In the genomic region with DNA sequence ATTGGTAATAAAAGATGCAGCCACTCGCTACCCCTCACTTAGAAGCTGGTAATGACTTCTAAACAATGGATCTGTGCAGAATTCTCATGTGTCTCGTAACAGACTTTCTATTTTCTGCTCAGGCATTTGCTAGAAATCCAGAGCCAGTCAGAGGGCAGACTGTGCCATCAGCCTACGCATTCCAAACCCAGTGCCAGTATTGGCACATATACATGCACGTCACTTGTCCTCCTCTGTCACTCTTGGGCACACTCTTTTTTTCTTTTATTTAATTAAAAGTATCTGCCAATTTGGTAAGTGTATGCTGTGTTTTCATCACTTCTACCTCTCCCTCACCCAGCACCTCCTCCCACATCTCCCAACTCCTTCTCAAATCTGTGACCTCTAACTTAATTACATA, we compare ENCODE assay signal across 30 mouse cellular contexts.
A peak's percentile ranks its signal among the peaks of the same experiment; 100 is the strongest.
DNase-seq lines count a peak whose midpoint lies in the region; ATAC-seq and TF ChIP-seq lines count a peak whose summit lies in the region.
"Had no signal": no experiment of that assay in that cellular context is flagged by ENCODE, and none has a peak within 500 bp of the region (broad histone marks: within the 10 kb centered on the region; RNA-seq: fewer than 3 reads in every experiment).

No protein-coding gene starts in this region.

- no peak for TF ChIP-seq CTCF in heart, adult 2 months (IDR thresholded peaks at IDR 0.05)

- no peak overlapping the region for H3K27ac ChIP-seq in heart, adult 2 months
- no peak overlapping the region for H3K27ac ChIP-seq in midbrain, embryonic 14.5 days (replicated peaks; ENCODE audit: low read depth, low read length)
- H3K27ac ChIP-seq: embryonic facial prominence, embryonic 13.5 days; gastrocnemius, adult 2 months; hindbrain, embryonic 12.5 days; hindbrain, postnatal 0 days; intestine, embryonic 15.5 days; kidney, postnatal 0 days; left cerebral cortex, adult 2 months; limb, embryonic 12.5 days; liver, embryonic 15.5 days; neural tube, embryonic 12.5 days had no signal

- H3K4me1 ChIP-seq in heart, adult 2 months (ENCODE audit: control insufficient read depth, insufficient read depth, low read length) = peaks cover 2% of the 10 kb centered on the region
- no peaks in the 10 kb centered on the region for H3K4me1 ChIP-seq in midbrain, embryonic 14.5 days (ENCODE audit: control insufficient read depth, insufficient read depth, low read length)
- H3K4me1 ChIP-seq: hindbrain, embryonic 12.5 days; intestine, embryonic 15.5 days; liver, embryonic 15.5 days; neural tube, embryonic 12.5 days had no signal

- no peaks in the 10 kb centered on the region for H3K9me3 ChIP-seq in midbrain, embryonic 14.5 days (ENCODE audit: control insufficient read depth, low read length)
- H3K9me3 ChIP-seq: embryonic facial prominence, embryonic 13.5 days; hindbrain, embryonic 12.5 days; intestine, embryonic 15.5 days; limb, embryonic 12.5 days; liver, embryonic 15.5 days; neural tube, embryonic 12.5 days had no signal

- no peak for TF ChIP-seq POLR2A in heart, adult 2 months (IDR thresholded peaks at IDR 0.05; ENCODE audit: insufficient read depth, low read depth, low read length)

- WGBS in heart, adult 2 months = 63% methylated on average over 4 of the region's 4 CpGs
- WGBS in midbrain, embryonic 14.5 days = 88% methylated on average over 4 of the region's 4 CpGs

- TF ChIP-seq EP300 in heart, adult 2 months (IDR thresholded peaks at IDR 0.05; ENCODE audit: insufficient read depth, low read depth, low read length) = no peak

- peak; percentile 68 for DNase-seq in heart, adult 11 months
- DNase-seq in heart, adult 2 months = no peak
- DNase-seq in layer of hippocampus, adult 11-12 months (ENCODE audit: low spot score) = peak; percentile 32
- DNase-seq in layer of hippocampus, postnatal 25 days (ENCODE audit: extremely low spot score in 1 of 2, low spot score in 1 of 2) = no peak
- DNase-seq in layer of hippocampus, adult 9-10 months (ENCODE audit: low spot score) = peak; percentile 27
- DNase-seq in midbrain, embryonic 14.5 days = no peak
- no peak for DNase-seq in urinary bladder, adult 18-20 months (ENCODE audit: low spot score in 2 of 2)
- DNase-seq: adrenal gland, postnatal 14 days; cerebellum, adult 18-20 months; gastrocnemius, adult 2 months; gastrocnemius, postnatal 36 days; heart, postnatal 14 days; kidney, adult 8-10 months; kidney, postnatal 4 days; lung, embryonic 14.5 days; right cerebral cortex, adult 18-20 months; spleen, adult 18-20 months; thymus, adult 18-20 months; thymus, postnatal 25 days had no signal

- intact Hi-C loops in heart, adult 2 months (cut with DNase I) = no loop called here

- H3K4me2 ChIP-seq in midbrain, embryonic 14.5 days (ENCODE audit: low read length) = no peak overlapping the region
- H3K4me2 ChIP-seq: embryonic facial prominence, embryonic 13.5 days; hindbrain, embryonic 12.5 days; intestine, embryonic 15.5 days; limb, embryonic 12.5 days; liver, embryonic 15.5 days; lung, embryonic 14.5 days; midbrain, embryonic 11.5 days; neural tube, embryonic 12.5 days had no signal

- no peak for ATAC-seq in midbrain, embryonic 14.5 days (ENCODE audit: low FRiP score, low TSS enrichment)
- ATAC-seq: intestine, embryonic 15.5 days had no signal

- no peaks in the 10 kb centered on the region for H3K79me2 ChIP-seq in heart, adult 2 months (replicated peaks; ENCODE audit: control insufficient read depth, insufficient read depth, low read length)

- no peak overlapping the region for H3K4me3 ChIP-seq in heart, adult 2 months
- no peak overlapping the region for H3K4me3 ChIP-seq in midbrain, embryonic 14.5 days (replicated peaks; ENCODE audit: low read depth, low read length)
- H3K4me3 ChIP-seq: embryonic facial prominence, embryonic 13.5 days; gastrocnemius, adult 2 months; hindbrain, embryonic 12.5 days; intestine, embryonic 15.5 days; left cerebral cortex, adult 2 months; limb, embryonic 12.5 days; liver, embryonic 15.5 days; myocyte; neural tube, embryonic 12.5 days had no signal

- H3K9ac ChIP-seq in heart, adult 2 months (ENCODE audit: low read depth, low read length) = no peak overlapping the region
- H3K9ac ChIP-seq in midbrain, embryonic 14.5 days (replicated peaks; ENCODE audit: low read length) = no peak overlapping the region
- H3K9ac ChIP-seq: embryonic facial prominence, embryonic 13.5 days; hindbrain, embryonic 12.5 days; intestine, embryonic 15.5 days; limb, embryonic 12.5 days; liver, embryonic 15.5 days; lung, embryonic 14.5 days; neural tube, embryonic 12.5 days had no signal

- H3K36me3 ChIP-seq in heart, adult 2 months (ENCODE audit: control insufficient read depth, insufficient read depth, low read length) = no peaks in the 10 kb centered on the region; the same call in 1 of the 2 replicates
- no peaks in the 10 kb centered on the region for H3K36me3 ChIP-seq in midbrain, embryonic 14.5 days (ENCODE audit: control insufficient read depth, insufficient read depth, low read length)
- H3K36me3 ChIP-seq: embryonic facial prominence, embryonic 13.5 days; hindbrain, embryonic 12.5 days; intestine, embryonic 15.5 days; limb, embryonic 12.5 days; liver, embryonic 15.5 days; neural tube, embryonic 12.5 days had no signal

- no peaks in the 10 kb centered on the region for H3K27me3 ChIP-seq in heart, adult 2 months (ENCODE audit: control insufficient read depth, insufficient read depth, low read length)
- H3K27me3 ChIP-seq in midbrain, embryonic 14.5 days (ENCODE audit: control insufficient read depth, insufficient read depth, low read length) = no peaks in the 10 kb centered on the region
- H3K27me3 ChIP-seq: embryonic facial prominence, embryonic 13.5 days; hindbrain, embryonic 12.5 days; intestine, embryonic 15.5 days; limb, embryonic 12.5 days; liver, embryonic 15.5 days; neural tube, embryonic 12.5 days had no signal

Comparison
In these comparisons a context has a peak if more than half of its experiments do, and no peak if none do; other contexts are left out.
1. DNase-seq: peak in heart, adult 11 months (single experiment), layer of hippocampus, adult 11-12 months (single experiment) and layer of hippocampus, adult 9-10 months (single experiment); none in heart, adult 2 months (0 of 2), layer of hippocampus, postnatal 25 days (0 of 2), midbrain, embryonic 14.5 days (single experiment) and urinary bladder, adult 18-20 months (0 of 2).